Mouse (Mus musculus): ENCODE results near the gene Rnf5. TPM values are rescaled to one million over a fixed set of nuclear protein-coding genes. Genes with fewer than 3 reads are reported as not detected.

Rnf5 gene
- total RNA-seq, 1 experiment from 2014 or later: 91.3 TPM

GRCm38 (mm10) chr17:34585877-34586771, 17.4 kb downstream of the Rnf5 start:
- no peak for DNase-seq

GRCm38 (mm10) chr17:34585121-34585520, 18.4 kb downstream of the Rnf5 start:
- no peak for DNase-seq

GRCm38 (mm10) chr17:34583819-34584218, 19.7 kb downstream of the Rnf5 start:
- DNase-seq: no peak

- DNase-seq: no peak
Observed at GRCm38 (mm10) chr17:34583397-34583796, 20.1 kb downstream of the Rnf5 start.

- no peak for DNase-seq
Observed at GRCm38 (mm10) chr17:34582528-34582927, 21.0 kb downstream of the Rnf5 start.

GRCm38 (mm10) chr17:34578070-34578469, 25.4 kb downstream of the Rnf5 start:
- DNase-seq: no peak

GRCm38 (mm10) chr17:34576577-34576976, 26.9 kb downstream of the Rnf5 start:
- DNase-seq: no peak

- no peak for DNase-seq
Observed at GRCm38 (mm10) chr17:34572361-34572760, 31.1 kb downstream of the Rnf5 start.

GRCm38 (mm10) chr17:34571875-34572274, 31.6 kb downstream of the Rnf5 start:
- DNase-seq: no peak

GRCm38 (mm10) chr17:34569919-34570318, 33.6 kb downstream of the Rnf5 start:
- DNase-seq: no peak

DNA sequence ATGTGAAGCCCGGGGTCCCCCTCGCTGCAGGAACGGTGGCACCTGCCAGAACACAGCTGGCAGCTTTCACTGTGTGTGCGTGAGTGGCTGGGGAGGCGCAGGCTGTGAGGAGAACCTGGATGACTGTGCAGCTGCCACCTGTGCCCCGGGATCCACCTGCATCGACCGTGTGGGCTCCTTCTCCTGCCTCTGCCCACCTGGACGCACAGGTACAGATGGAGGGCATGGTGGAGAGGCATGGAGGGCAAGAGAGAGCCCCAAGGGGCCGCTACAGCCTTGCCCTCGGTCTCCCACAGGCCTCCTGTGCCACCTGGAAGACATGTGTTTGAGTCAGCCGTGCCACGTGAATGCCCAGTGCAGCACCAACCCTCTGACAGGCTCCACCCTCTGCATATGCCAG, 35.1 kb downstream of the Rnf5 start:
- DNase-seq: no peak

GRCm38 (mm10) chr17:34567311-34567710, 36.2 kb downstream of the Rnf5 start:
- no peak for DNase-seq

DNA sequence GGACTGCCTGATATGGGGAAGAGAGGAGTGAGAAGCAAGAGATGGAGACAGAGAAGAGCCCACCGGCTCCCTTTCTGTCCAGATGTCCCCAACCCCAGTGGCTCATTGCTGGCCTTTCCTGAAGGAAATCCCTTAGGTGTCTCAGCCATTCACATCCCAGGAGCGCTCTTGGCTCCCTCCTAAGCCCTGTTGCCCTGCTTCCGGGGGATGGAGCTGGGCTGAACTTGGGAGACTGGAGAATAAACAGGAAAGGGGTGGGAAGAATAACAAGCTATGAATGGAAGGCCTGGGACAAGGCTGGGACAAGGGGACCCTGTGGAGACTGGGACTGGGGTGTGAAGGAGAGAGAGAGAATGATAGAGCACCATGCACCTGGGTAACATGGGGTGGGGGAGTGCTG, 38.7 kb downstream of the Rnf5 start:
- DNase-seq: no peak

GRCm38 (mm10) chr17:34564003-34564421, 39.5 kb downstream of the Rnf5 start, which contains the start of gene Notch4:
Notch4 (plus strand) TSS chr17:34564268.
- peak; percentile 35 for DNase-seq

- no peak for DNase-seq
Observed at GRCm38 (mm10) chr17:34563354-34563753, 40.1 kb downstream of the Rnf5 start.

GRCm38 (mm10) chr17:34562595-34562994, 40.9 kb downstream of the Rnf5 start:
- no peak for DNase-seq

DNA sequence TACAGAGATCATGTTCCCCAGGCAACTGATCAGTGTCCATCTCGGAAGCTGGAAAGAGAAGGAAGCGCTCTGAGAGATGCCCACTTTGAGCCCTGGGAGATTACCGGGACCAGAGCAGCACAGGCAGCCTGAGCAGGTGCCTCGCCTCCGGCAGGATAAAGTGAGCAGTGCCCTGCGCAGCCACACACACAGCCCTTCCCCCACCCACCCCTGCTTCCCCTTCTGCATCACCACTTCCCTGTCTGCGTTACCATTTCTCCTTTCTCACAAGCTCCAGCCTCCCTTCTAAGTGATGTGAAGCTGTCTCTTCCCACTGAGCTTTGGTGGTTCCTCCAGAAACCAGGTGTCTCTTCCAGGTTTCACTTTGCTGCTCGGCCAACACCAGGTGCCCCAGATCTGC, 42.3 kb downstream of the Rnf5 start:
- no peak for DNase-seq

DNA sequence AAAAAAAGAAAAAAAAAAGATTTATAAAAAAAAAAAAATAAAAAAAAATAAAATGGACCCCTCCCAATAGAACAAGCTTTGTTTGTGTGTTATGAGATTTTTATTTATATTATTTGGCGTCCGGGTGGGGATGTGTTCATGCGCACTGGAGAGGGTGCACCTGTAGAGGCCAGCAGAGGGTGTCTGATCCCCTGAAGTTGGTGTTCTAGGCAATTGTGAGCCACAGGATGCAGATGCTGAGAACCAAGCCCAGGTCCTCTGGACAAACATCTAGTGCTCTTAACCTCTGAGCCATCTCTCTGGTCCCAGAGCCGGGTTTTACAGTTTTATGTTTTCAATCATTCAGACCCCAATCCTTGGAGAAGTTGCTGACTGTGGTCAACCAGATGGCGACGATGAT, 43.1 kb downstream of the Rnf5 start:
- DNase-seq: no peak

DNA sequence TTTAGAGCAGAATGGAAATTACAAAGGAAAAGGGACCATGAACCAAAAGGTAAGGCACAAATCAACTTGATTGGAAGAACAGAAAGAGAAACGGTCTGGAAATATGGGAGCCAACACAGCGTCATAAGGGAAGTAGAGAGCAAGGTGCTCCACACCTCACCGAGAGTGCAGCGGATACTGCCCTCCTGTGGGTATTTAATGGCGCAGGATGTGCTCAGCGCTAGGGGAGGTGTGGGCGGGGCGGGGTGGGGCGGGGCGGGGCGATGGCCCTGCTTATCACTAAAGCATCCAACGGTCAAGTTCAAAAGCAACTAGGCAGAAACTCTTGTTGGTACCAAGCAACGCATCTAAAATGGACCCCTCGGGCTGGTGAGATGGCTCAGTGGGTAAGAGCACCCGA, 43.6 kb downstream of the Rnf5 start:
- no peak for DNase-seq

DNA sequence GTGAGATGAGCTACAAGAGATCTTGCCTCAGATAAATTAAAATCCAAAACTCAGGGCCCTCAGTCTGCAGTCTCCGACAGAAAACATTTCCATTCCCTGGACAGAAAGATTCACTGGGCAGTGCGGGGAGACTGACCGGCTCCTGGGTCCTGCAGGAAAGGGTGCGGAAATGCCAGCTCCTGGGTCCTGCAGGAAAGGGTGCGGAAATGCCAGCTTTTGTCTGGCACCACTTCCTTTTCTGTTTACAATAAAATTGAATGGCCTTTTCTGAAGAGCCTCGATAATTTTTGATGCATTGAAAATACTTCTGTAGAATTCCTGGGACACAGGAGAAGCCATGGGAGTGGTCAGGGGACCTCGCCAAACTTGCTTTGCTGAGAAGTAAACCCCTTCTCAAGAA, 44.4 kb downstream of the Rnf5 start:
- no peak for DNase-seq

DNA sequence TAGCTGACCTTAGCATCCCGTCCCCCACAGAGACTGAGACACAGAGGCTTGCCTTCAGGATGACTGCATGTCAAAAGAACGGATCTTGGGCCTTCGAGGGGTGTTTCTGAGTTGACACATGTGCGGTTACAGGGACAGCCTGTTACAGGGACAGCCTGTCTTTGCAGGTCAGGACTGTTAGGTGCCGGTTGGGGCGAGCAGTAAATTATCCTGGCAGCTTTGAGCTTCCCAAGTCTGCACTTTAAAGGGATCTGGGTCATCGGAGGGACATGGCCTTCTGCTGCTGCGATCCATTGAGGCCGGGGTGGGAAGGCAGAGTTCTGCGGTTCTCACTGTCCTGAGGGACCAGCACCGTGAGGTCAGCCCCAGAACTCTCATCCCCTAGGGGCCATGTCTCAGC, 46.1 kb downstream of the Rnf5 start:
- no peak for DNase-seq

GRCm38 (mm10) chr17:34556406-34556805, 47.1 kb downstream of the Rnf5 start:
- DNase-seq: no peak

- DNase-seq: peak; percentile 86
Observed at GRCm38 (mm10) chr17:34555483-34555882, 48.0 kb downstream of the Rnf5 start.

Data from adrenal gland, postnatal 25 days (tissue).